28 mouse cellular contexts compared by ENCODE assay signal in genomic region chr7:100616121-100616857, GRCm38 (mm10). TPM values are rescaled to one million over a fixed set of nuclear protein-coding genes. Genes with fewer than 3 reads are reported as not detected.
A peak's percentile ranks its signal among the peaks of the same experiment; 100 is the strongest.
DNase-seq lines count a peak whose midpoint lies in the region; ATAC-seq and TF ChIP-seq lines count a peak whose summit lies in the region.
"Had no signal": no experiment of that assay in that cellular context is flagged by ENCODE, and none has a peak within 500 bp of the region (broad histone marks: within the 10 kb centered on the region; RNA-seq: fewer than 3 reads in every experiment).

No protein-coding gene starts in this region.

- TF ChIP-seq EP300 in MEL (IDR thresholded peaks at IDR 0.05; ENCODE audit: low read depth in 1 of 2, low read length in 2 of 2): peak; percentile 54 to 57

- H3K27me3 ChIP-seq in MEL (ENCODE audit: control insufficient read depth in 1 of 2, insufficient read depth in 2 of 2, low read length in 2 of 2): no peaks in the 10 kb centered on the region
- H3K27me3 ChIP-seq in liver, embryonic 15.5 days: no peaks in the 10 kb centered on the region
- no peaks in the 10 kb centered on the region for H3K27me3 ChIP-seq in intestine, postnatal 0 days (replicated peaks; ENCODE audit: control insufficient read depth, insufficient read depth, low read length)
- H3K27me3 ChIP-seq: hindbrain, embryonic 12.5 days; kidney, embryonic 15.5 days had no signal

- DNase-seq in MEL (ENCODE audit: low read depth, low spot score) (peak; percentile 51), liver (peak; percentile 38)
- peak; percentile 54 for DNase-seq in c-Kit-positive CD71-positive TER-119-positive erythroid progenitor cells, embryonic 14.5 days (ENCODE audit: low spot score)
- DNase-seq in left cerebral cortex, adult 8-10 months (ENCODE audit: low spot score in 2 of 2): no peak
- no peak for DNase-seq in adrenal gland, adult 2 months
- DNase-seq: adrenal gland, postnatal 36 days; cerebellum, adult 9-11 months; gastrocnemius, postnatal 10 days; heart, adult 11 months; heart, postnatal 36 days; kidney, adult 11 months; kidney, postnatal 25 days; left cerebral cortex, postnatal 4 days; lung, embryonic 14.5 days; lung, postnatal 14 days; right cerebral cortex, adult 18-20 months; thymus, adult 2 months; thymus, postnatal 4 days had no signal

- TF ChIP-seq POLR2A in MEL (IDR thresholded peaks at IDR 0.05; ENCODE audit: control insufficient read depth in 1 of 2, insufficient read depth in 1 of 2, low read depth in 1 of 2, low read length in 2 of 2, poor library complexity in 1 of 2): no peak

- 67% methylated on average over 4 of the region's 4 CpGs for WGBS in liver, embryonic 15.5 days (ENCODE audit: insufficient replicate concordance)
- WGBS in intestine, postnatal 0 days: 89% methylated on average over 4 of the region's 4 CpGs

- no peak overlapping the region for H3K4me3 ChIP-seq in MEL (ENCODE audit: control insufficient read depth in 1 of 2, insufficient read depth in 1 of 2, low read depth in 2 of 2, low read length in 2 of 2)
- no peak overlapping the region for H3K4me3 ChIP-seq in liver, embryonic 15.5 days (replicated peaks)
- no peak overlapping the region for H3K4me3 ChIP-seq in intestine, postnatal 0 days (ENCODE audit: low read depth, low read length)
- H3K4me3 ChIP-seq: hindbrain, embryonic 12.5 days; kidney, embryonic 15.5 days; layer of hippocampus, adult 2 months had no signal

- TF ChIP-seq RAD21 in MEL (IDR thresholded peaks at IDR 0.05; ENCODE audit: low read depth, low read length): no peak

- no peak overlapping the region for H3K27ac ChIP-seq in MEL (ENCODE audit: control insufficient read depth, low read depth, low read length)
- H3K27ac ChIP-seq in liver, embryonic 15.5 days (replicated peaks): peak overlapping the region; percentile 48
- H3K27ac ChIP-seq in intestine, postnatal 0 days (ENCODE audit: low read depth, low read length): no peak overlapping the region
- H3K27ac ChIP-seq: hindbrain, embryonic 12.5 days; kidney, embryonic 15.5 days; layer of hippocampus, adult 2 months had no signal

- H3K36me3 ChIP-seq in MEL (ENCODE audit: control insufficient read depth in 1 of 2, insufficient read depth in 2 of 2, low read length in 2 of 2): peaks cover 5 to 6% of the 10 kb centered on the region in 2 experiments; a peak in 3 of 4 replicates
- H3K36me3 ChIP-seq in liver, embryonic 15.5 days (replicated peaks): peaks cover 7% of the 10 kb centered on the region; the same call in 1 of the 2 replicates
- H3K36me3 ChIP-seq in intestine, postnatal 0 days (ENCODE audit: control insufficient read depth, insufficient read depth): no peaks in the 10 kb centered on the region; the same call in 1 of the 2 replicates
- H3K36me3 ChIP-seq: hindbrain, embryonic 12.5 days; kidney, embryonic 15.5 days had no signal

- ATAC-seq in liver, embryonic 15.5 days (ENCODE audit: insufficient read depth): peak; percentile 81
- no peak for ATAC-seq in granulocyte monocyte progenitor cell, adult 5-6 weeks (replicated peaks; ENCODE audit: poor library complexity, severe bottlenecking)
- no peak for ATAC-seq in intestine, postnatal 0 days
- ATAC-seq: forebrain, embryonic 16.5 days; midbrain, embryonic 16.5 days had no signal

- peaks cover 38% of the 10 kb centered on the region for H3K79me2 ChIP-seq in MEL (ENCODE audit: control insufficient read depth, insufficient read depth, low read length, poor library complexity)

- H3K9me3 ChIP-seq in MEL (replicated peaks; ENCODE audit: insufficient read depth, low read length): no peaks in the 10 kb centered on the region
- H3K9me3 ChIP-seq in liver, embryonic 15.5 days (replicated peaks): no peaks in the 10 kb centered on the region
- H3K9me3 ChIP-seq in intestine, postnatal 0 days (ENCODE audit: control insufficient read depth): no peaks in the 10 kb centered on the region
- H3K9me3 ChIP-seq: hindbrain, embryonic 12.5 days; kidney, embryonic 15.5 days had no signal

- no peak overlapping the region for H3K9ac ChIP-seq in MEL (ENCODE audit: control insufficient read depth, low read depth, low read length, poor library complexity, severe bottlenecking)
- no peak overlapping the region for H3K9ac ChIP-seq in liver, embryonic 15.5 days
- H3K9ac ChIP-seq in intestine, postnatal 0 days (ENCODE audit: low read depth, low read length): no peak overlapping the region
- H3K9ac ChIP-seq: hindbrain, embryonic 12.5 days; kidney, embryonic 15.5 days; lung, embryonic 14.5 days had no signal

- TF ChIP-seq CTCF in MEL (IDR thresholded peaks at IDR 0.05 in 2 of 3, conservative IDR thresholded peaks at IDR 0.05 in 1 of 3; ENCODE audit: control insufficient read depth in 1 of 3, insufficient read depth in 1 of 3, low read depth in 2 of 3, low read length in 3 of 3, poor library complexity in 1 of 3, severe bottlenecking in 1 of 3): no peak
- TF ChIP-seq CTCF in intestine, postnatal 0 days (IDR thresholded peaks at IDR 0.05; ENCODE audit: low read depth): no peak

- H3K4me2 ChIP-seq in liver, embryonic 15.5 days: peak overlapping the region; percentile 33
- no peak overlapping the region for H3K4me2 ChIP-seq in intestine, postnatal 0 days (replicated peaks; ENCODE audit: low read depth)
- H3K4me2 ChIP-seq: heart, embryonic 11.5 days; hindbrain, embryonic 12.5 days; kidney, embryonic 15.5 days; lung, embryonic 14.5 days; midbrain, embryonic 11.5 days had no signal

- H3K4me1 ChIP-seq in MEL (ENCODE audit: control insufficient read depth in 1 of 2, insufficient read depth in 2 of 2, low read length in 2 of 2): peaks cover 0 to 4% of the 10 kb centered on the region in 2 experiments; a peak in 2 of 4 replicates
- H3K4me1 ChIP-seq in liver, embryonic 15.5 days (replicated peaks): peaks cover 44% of the 10 kb centered on the region
- H3K4me1 ChIP-seq in intestine, postnatal 0 days (replicated peaks; ENCODE audit: control insufficient read depth, insufficient read depth, low read length): 0 out of 2 replicates have a peak, but pooled peaks cover 9% of the 10 kb centered on the region
- H3K4me1 ChIP-seq: hindbrain, embryonic 12.5 days; kidney, embryonic 15.5 days had no signal

TF ChIP-seq in MEL, 35 proteins besides CTCF, POLR2A, EP300 and RAD21 (continues in another document):
- TF ChIP-seq USF1 (IDR thresholded peaks at IDR 0.05; ENCODE audit: low read depth, low read length) (no peak), TAL1 (IDR thresholded peaks at IDR 0.05; ENCODE audit: low read length) (peak; percentile 85), CHD2 (IDR thresholded peaks at IDR 0.05; ENCODE audit: low read length) (no peak), USF2 (IDR thresholded peaks at IDR 0.05; ENCODE audit: borderline replicate concordance in 1 of 2, insufficient read depth in 1 of 2, low read depth in 1 of 2, low read length in 2 of 2) (no peak), MYB (IDR thresholded peaks at IDR 0.05; ENCODE audit: low read depth, low read length) (no peak), ELF1 (IDR thresholded peaks at IDR 0.05; ENCODE audit: low read depth, low read length) (no peak), GATA1 (IDR thresholded peaks at IDR 0.05; ENCODE audit: low read depth, low read length) (peak; percentile 32; the same call in 1 of the 2 replicates), UBTF (IDR thresholded peaks at IDR 0.05; ENCODE audit: borderline replicate concordance, insufficient read depth, low read depth, low read length) (no peak), SMC3 (IDR thresholded peaks at IDR 0.05; ENCODE audit: low read depth, low read length) (no peak), HCFC1 (IDR thresholded peaks at IDR 0.05; ENCODE audit: low read depth, low read length) (no peak), TBP (IDR thresholded peaks at IDR 0.05; ENCODE audit: low read depth, low read length) (no peak), ZKSCAN1 (IDR thresholded peaks at IDR 0.05; ENCODE audit: low read depth, low read length) (no peak)

RNA-seq across cellular contexts. Expression of gene Mrpl48, which starts 8.2 kb away (rescaled TPM):
- 39.5 and 45.5 TPM in 2 replicates for total RNA-seq in MEL (2012; rRNA removed)
- polyA plus RNA-seq in MEL (2012; ENCODE audit: insufficient read depth in 1 of 2, insufficient read length in 2 of 2, low read depth in 1 of 2, low replicate concordance in 2 of 2, missing spikeins in 1 of 2): 10 to 100 TPM in 1 of 2 experiments, not detected in 1; 67.3 TPM
- 34.0 and 41.3 TPM in 2 replicates for polyA plus RNA-seq in liver, embryonic 15.5 days (2015; fragmentation: Nextera tagmentation; extraction: Ambion mirVana)
- total RNA-seq in left cerebral cortex, adult 8-10 months (2022): 10 to 100 TPM; 70.6 to 83.2 (median 77.7) TPM
- total RNA-seq in granulocyte monocyte progenitor cell, adult 5-6 weeks (2014; fragmentation: Nextera tagmentation): 67.1 TPM in 2 replicates
- 88.1 and 99.5 TPM in 2 replicates for total RNA-seq in granulocyte monocyte progenitor cell, adult 5-6 weeks (2017)
- total RNA-seq in adrenal gland, adult 2 months (2021): 10 to 100 TPM; 64.4 to 67.8 TPM
- polyA plus RNA-seq in adrenal gland, adult 2 months (2012; rRNA removed): 4.5 and 4.9 TPM in 2 replicates
- 89.4 and 94.8 TPM in 2 replicates for polyA plus RNA-seq in intestine, postnatal 0 days (2015; fragmentation: Nextera tagmentation; extraction: Ambion mirVana)

RNA-seq across cellular contexts. Expression of gene Rab6a, which starts 9.1 kb away (rescaled TPM):
- 43.2 and 45.1 TPM in 2 replicates for total RNA-seq in MEL (2012; rRNA removed)
- polyA plus RNA-seq in MEL (2012; ENCODE audit: insufficient read depth in 1 of 2, insufficient read length in 2 of 2, low read depth in 1 of 2, low replicate concordance in 2 of 2, missing spikeins in 1 of 2): 10 to 100 TPM; 58.4 to 92.8 TPM
- 39.1 TPM in 2 replicates for polyA plus RNA-seq in liver, embryonic 15.5 days (2015; fragmentation: Nextera tagmentation; extraction: Ambion mirVana)
- total RNA-seq in left cerebral cortex, adult 8-10 months (2022): 100 to 1,000 TPM; 362 to 393 (median 380) TPM
- 55.9 and 62.1 TPM in 2 replicates for total RNA-seq in granulocyte monocyte progenitor cell, adult 5-6 weeks (2014; fragmentation: Nextera tagmentation)
- 43.0 and 56.3 TPM in 2 replicates for total RNA-seq in granulocyte monocyte progenitor cell, adult 5-6 weeks (2017)
- total RNA-seq in adrenal gland, adult 2 months (2021): 10 to 100 TPM; 67.8 to 80.1 TPM
- 29.5 and 38.4 TPM in 2 replicates for polyA plus RNA-seq in adrenal gland, adult 2 months (2012; rRNA removed)
- 122 and 123 TPM in 2 replicates for polyA plus RNA-seq in intestine, postnatal 0 days (2015; fragmentation: Nextera tagmentation; extraction: Ambion mirVana)

RNA-seq across cellular contexts. Expression of gene Plekhb1, which starts 45.9 kb away (rescaled TPM):
- total RNA-seq in MEL (2012; rRNA removed): 0.07 and 0.12 TPM in 2 replicates
- under 1 TPM in 1 of 2 experiments, not detected in 1; 0.40 TPM for polyA plus RNA-seq in MEL (2012; ENCODE audit: insufficient read depth in 1 of 2, insufficient read length in 2 of 2, low read depth in 1 of 2, low replicate concordance in 2 of 2, missing spikeins in 1 of 2)
- polyA plus RNA-seq in liver, embryonic 15.5 days (2015; fragmentation: Nextera tagmentation; extraction: Ambion mirVana): 0.38 and 0.51 TPM in 2 replicates
- total RNA-seq in left cerebral cortex, adult 8-10 months (2022): 100 to 1,000 TPM; 265 to 312 (median 276) TPM
- not detected in 2 replicates for total RNA-seq in granulocyte monocyte progenitor cell, adult 5-6 weeks (2014; fragmentation: Nextera tagmentation)
- total RNA-seq in granulocyte monocyte progenitor cell, adult 5-6 weeks (2017): not detected in 2 replicates
- total RNA-seq in adrenal gland, adult 2 months (2021): 1 to 10 TPM; 2.9 to 5.7 TPM
- 17.4 and 19.0 TPM in 2 replicates for polyA plus RNA-seq in adrenal gland, adult 2 months (2012; rRNA removed)
- polyA plus RNA-seq in intestine, postnatal 0 days (2015; fragmentation: Nextera tagmentation; extraction: Ambion mirVana): 12.9 and 14.6 TPM in 2 replicates

Comparison
In these comparisons a context has a peak if more than half of its experiments do, and no peak if none do; other contexts are left out.
1. DNase-seq: peak in MEL (single experiment), c-Kit-positive CD71-positive TER-119-positive erythroid progenitor cells, embryonic 14.5 days (single experiment) and liver (single experiment); none in left cerebral cortex, adult 8-10 months (0 of 2) and adrenal gland, adult 2 months (single experiment).
2. RNA of gene Plekhb1, which starts 45.9 kb away (total RNA-seq): 265 to 312 TPM in left cerebral cortex, adult 8-10 months; 2.9 to 5.7 TPM in adrenal gland, adult 2 months, 0.07 to 0.12 TPM in MEL and not detected in granulocyte monocyte progenitor cell, adult 5-6 weeks; every median in the first group is over 10 times any median in the second.